Mouse (Mus musculus) right cerebral cortex, postnatal 10 days (tissue): ENCODE measurements around the gene Mab21l3.

Experiments used
- DNase-seq, 2 experiments: peaks; one replicate each; pipeline ENCODE4 v3.0.0; 2021; ENCODE audit warnings: low spot score in 2 of 2

Mab21l3 gene

DNA sequence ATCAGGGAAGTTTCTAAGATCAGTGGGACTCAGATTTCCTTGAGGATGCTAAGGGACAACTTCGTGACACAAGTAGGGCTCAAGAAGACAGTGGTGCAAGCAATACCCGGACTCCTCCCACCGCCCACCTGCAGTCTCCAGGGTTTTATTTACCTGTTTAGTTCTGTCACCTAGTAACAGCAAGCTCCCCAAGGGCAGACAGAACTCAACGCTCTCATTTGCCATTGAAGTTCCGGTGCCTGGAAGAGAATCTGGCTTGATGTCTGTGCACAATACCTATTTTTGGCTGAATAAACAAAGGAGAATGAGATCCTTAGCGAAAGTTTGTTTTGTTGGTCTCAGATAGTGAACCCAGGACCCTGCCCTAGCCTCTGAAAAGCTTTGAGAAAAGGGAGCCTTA, 45.0 kb downstream of the Mab21l3 start:
- DNase-seq = no peak

GRCm38 (mm10) chr3:101802746-101803145, 46.0 kb downstream of the Mab21l3 start:
- no peak for DNase-seq

DNA sequence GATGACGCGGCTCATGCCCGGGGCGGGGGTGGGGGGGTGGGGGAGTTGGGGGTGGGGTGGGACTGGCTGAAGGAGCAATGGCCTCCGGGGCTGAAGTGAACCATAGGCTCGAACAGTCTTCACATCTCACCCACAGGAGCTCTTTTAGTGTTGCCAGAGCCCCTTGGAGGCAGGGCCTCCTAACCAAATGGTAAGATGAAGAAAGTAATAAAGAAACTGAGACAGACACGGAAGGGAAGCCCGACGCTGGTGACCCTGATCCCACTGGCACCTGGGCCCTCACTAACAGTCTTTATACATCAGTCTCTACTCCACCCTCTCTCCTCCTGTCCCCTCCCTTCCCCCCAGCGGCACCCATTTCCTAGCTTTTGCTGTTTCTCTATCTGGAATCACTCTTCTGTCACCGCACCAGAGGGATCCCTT, 48.2 kb downstream of the Mab21l3 start:
- no peak for DNase-seq

GRCm38 (mm10) chr3:101799852-101800595, 48.7 kb downstream of the Mab21l3 start:
- no peak for DNase-seq

DNA sequence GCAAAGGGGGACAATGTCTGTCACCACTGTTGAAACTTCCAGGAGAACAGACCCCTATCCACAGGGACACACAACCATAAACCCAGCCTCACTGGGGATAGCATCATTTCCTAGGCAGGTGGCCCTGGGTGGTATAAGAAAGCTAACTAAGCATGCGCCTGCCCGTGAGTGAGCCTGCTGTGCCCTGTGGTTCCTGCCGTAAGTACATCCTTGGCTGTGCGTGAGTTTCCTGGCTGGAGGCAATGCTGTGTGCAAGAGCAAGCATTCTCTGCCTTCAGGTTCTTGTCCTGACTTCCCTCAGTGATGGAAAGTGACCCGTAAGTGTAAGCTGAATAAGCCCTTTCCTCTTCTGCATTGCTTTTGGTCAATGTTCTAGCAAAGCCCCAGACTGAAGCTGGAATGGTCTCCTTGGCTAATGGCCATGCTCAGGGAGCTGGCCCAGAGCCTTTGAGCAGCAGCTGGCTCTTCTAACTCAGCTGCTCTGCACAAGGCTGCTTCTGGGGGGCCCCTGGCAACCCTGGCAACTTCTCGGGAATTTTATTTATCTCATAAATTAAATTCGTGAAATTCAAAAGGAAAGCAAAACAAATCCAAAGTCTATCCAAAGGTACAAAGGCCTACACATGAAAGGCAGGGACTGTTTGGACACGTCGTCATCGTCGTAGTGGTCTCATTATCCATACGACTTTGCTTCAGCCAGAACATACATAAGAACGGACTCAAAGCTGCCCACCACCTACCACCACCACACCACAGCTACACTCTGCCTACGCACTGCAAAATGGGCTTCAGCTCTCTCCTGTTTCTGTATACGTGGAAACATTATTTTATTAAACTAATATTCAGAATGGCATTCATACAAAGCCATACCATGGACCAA, 50.7 kb downstream of the Mab21l3 start:
- DNase-seq = peak; percentile 64 to 68

DNA sequence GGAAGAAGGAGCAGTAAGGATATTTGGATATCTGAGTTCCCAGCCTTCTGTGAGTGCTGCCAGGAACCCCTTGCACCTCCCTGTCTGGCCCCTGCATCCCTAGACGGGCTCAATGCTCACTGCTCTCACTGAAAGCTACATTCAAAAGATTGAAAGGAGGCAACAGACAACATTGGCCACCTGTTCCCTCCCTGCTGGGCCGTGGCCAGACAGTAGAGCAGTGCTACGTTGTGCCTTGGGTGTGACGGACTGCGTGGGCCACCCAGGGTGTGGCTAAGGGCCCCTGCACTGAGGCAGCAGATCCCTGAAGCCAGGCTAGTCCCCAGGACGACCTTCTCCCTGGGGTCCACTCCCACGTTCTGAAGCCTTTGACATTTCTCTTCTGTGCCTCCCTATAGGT, 52.5 kb downstream of the Mab21l3 start:
- DNase-seq = no peak

GRCm38 (mm10) chr3:101795387-101796039, 53.2 kb downstream of the Mab21l3 start:
- no peak for DNase-seq

DNA sequence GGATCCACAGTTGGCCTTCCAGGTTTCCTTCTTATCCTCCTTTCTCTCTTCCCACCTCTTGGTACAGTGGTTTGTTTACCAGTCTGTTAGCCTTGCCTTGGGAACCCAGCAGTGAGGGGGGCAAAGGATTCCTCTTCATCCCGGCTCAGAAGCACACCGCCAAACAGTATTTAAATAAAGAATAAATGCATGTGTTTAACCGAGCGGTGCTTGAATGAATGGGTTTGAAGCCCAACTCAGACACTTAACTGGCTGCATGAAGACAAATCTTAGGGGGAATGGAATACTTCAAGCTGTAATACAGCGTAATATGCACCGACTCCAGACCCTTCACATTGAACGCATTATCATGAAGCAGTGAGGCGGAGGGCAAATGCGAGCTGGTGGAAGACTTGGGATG, 54.1 kb downstream of the Mab21l3 start:
- DNase-seq = no peak

DNA sequence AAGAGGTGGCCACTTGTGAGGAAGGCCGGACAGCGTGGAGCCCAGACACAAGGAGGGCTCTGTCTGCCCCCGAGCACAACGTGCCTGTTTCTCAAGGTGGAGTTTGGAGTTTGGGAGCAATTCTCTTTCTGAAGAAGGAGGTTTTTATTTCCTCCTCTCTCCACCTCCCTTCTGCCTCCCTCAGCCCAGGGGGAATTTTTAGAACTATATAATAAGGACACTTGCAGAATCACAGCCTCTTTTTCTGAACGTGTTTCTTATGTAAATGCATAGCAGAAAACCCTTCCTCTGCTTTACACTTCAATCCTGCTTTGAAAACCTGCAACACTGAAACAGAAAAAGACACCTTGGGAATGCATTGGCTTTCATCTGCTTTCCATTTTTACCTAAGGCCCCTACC, 54.7 kb downstream of the Mab21l3 start:
- DNase-seq = no peak

- DNase-seq = no peak
Observed at GRCm38 (mm10) chr3:101792191-101792590, 56.6 kb downstream of the Mab21l3 start.

GRCm38 (mm10) chr3:101784768-101785424, 63.9 kb downstream of the Mab21l3 start:
- no peak for DNase-seq

GRCm38 (mm10) chr3:101783793-101784192, 65.0 kb downstream of the Mab21l3 start:
- DNase-seq = no peak

- no peak for DNase-seq
Observed at GRCm38 (mm10) chr3:101780874-101781483, 67.8 kb downstream of the Mab21l3 start.

DNA sequence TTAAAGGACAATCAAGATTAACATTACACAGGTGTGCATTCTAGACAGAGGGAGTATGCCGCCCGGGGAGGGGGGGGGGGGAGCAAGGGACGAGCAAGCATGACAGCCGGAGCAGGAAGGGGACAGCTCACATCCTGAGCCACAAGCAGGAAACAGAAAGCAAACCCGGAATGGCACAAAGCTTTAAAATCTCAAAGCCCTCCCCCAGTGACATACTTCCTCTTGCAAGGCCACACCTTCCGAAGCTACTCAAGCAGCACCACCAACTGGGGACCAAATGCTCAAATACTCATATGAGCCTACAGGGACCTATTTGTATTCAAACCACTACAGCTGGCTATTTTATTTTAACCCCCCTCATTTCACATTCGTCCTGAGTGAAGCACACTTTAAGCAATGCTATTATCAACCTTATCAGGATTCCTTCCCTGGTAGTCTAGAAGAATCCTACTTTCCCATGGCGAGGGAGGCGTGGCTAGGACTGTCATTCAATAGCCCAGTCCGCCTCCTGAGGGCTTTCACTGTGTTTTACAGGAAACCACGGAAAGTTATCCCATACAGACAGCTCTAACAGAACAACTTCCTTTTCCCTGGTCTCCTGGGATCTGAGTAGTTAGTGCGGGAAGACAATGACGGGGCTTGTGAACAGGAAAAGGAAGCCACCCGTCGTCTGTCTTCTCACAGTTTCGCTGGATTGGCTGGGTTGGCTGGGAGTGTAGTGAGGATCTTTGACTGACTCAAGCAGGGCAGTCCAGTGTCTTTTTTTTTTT, 69.7 kb downstream of the Mab21l3 start:
- no peak for DNase-seq

- no peak for DNase-seq
Observed at GRCm38 (mm10) chr3:101775732-101776131, 73.0 kb downstream of the Mab21l3 start.

DNA sequence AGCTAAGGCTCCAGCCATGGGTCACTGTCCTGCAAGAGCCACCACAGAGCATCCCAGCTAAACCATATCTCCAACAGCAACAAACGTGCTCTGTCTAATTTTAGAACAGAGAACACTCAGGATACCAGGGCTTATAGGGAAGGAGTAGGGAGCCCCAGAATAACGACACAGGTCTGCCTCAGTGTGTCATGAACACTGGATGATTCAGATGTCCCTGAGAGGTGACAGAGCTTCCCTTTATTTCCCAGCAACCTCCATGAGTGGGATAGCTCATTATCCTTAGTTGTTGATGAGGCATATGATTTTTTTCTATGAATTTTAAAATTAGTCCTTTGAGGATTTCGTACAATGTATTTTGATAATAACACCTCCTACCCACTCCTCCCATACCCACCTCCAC, 78.2 kb downstream of the Mab21l3 start:
- no peak for DNase-seq

DNA sequence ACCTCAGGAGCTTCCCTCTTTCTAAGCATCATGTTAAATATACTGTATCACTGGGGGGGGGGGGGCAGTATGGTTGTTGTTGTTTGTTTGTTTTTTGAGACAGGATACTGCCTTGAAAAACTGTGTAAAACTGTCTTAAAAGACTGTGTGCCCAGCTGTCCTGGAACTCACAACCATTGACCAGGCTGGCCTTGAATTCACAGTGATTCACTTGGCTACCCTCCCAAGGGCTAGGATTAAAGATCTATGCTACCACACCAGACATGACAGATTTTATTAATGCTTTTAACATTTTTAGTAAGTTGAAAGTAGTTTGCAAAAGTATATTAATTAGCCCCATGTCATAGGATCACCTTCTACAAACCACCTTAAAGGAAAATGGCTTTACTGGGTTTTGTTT, 85.2 kb downstream of the Mab21l3 start:
- DNase-seq = no peak
